Mouse (Mus musculus): ENCODE measurements at regions not wholly inside any gene's neighbourhood (a gene's known extent, or its start where the extent isn't known, plus 50 kb on each side); places are given as distances from the start of the nearest gene placed in this dataset.
"Not testable (repeated sequence)": the region's sequence is repeated elsewhere in the genome, so short reads cannot be mapped to it uniquely, and the experiment has no call there.

GRCm38 (mm10) chr19:29869526-29869925 is 55.4 kb upstream of the Il33 start:
- no peak for DNase-seq
- intact Hi-C loops (cut with DNase I), result no loop called here

- DNase-seq, result peak in 1 of 2 experiments; percentile 10
- intact Hi-C loops (cut with DNase I), result not testable (repeated sequence)
These were observed 55.9 kb upstream of the Ranbp6 start for GRCm38 (mm10) chr19:29868681-29869080.

- DNase-seq, result no peak
- intact Hi-C loops (cut with DNase I), result no loop called here
These were observed 54.0 kb upstream of the Ranbp6 start for GRCm38 (mm10) chr19:29866822-29867221.

- intact Hi-C loops (cut with DNase I), result no loop called here
These were observed 52.4 kb upstream of the Ranbp6 start for GRCm38 (mm10) chr19:29865142-29865541.

GRCm38 (mm10) chr19:29862808-29863207 is 50.0 kb upstream of the Ranbp6 start:
- DNase-seq, result peak; percentile 34 to 49
- intact Hi-C loops (cut with DNase I), result no loop called here

More at GRCm38 (mm10) chr19:29865142-29865541, 52.4 kb upstream of the Ranbp6 start:
- DNase-seq, result no peak
